Mouse (Mus musculus) left cerebral cortex, adult 18-20 months (tissue): ENCODE results near the gene Cep41. TPM values are rescaled to one million over a fixed set of nuclear protein-coding genes. Genes with fewer than 3 reads are reported as not detected.

ENCODE experiments used
- DNase-seq, 2 experiments: peaks; one replicate each; pipeline ENCODE4 v3.0.0; 2021 to 2022; ENCODE audit warnings: low spot score in 2 of 2, mixed read lengths in 1 of 2
- total RNA-seq, 2 experiments: library from RNA; stranded (reverse); gene quantifications; 2 replicates each; pipeline ENCODE4 v1.2.3; 2021

Gene Cep41
- total RNA-seq, 2 experiments from 2014 or later: 6.4 to 7.0 TPM

DNA sequence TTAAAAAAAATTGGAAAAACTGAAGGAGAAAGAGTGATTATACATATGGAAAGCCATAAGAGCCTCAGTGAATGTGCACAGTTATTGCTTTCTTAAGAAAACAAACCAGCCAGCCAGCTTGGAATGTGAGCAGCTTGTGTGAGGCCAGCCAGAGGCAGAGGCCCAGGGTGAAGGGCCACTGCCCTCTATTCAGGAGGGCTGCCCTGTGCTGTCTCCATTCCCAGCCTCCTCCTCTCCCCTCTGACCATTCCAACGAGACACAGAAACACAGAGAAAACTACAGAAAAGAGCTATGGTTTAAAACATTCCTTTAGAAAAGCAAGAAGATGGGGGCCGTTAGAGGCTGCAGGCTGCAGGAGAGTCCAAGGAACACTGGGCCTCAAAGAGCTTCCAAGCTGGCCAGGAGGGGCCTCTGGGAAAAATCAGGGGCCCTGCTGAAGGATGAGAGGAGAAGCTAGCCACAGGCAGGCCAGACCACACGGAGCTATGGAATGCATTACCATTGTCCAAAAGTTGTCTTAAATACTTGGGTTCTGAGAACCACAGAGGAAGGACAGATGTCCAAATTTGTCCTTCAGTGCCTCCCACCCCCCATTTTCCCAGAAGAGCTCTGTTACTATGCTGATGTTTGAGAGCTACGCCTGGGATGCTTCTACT lies 57.2 kb downstream of the Cep41 start:
- no peak for DNase-seq

DNA sequence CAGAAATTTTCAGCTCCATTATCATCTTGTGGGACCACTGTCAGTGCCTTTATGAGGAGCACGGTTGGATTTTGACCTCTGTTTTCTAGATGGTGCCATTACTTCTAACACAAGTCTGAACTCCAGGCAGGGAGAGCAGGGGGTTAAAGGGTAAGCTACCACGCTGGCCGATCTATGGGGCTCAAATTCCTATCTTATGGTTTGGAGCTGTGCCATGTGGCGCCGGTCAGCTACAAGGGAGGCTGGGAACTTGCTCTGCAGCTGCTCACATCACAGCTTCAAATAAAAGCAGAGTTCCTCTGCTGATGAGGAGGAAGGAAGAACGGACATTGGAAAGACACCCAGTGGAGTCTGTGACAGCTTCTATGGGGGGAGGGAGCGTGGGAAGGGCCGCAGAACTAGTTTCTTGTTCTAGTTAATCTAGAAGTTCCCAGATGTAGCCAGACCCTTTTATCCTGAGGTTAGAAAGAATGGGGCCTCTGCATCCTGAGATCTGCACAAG lies 58.1 kb downstream of the Cep41 start:
- no peak for DNase-seq

DNA sequence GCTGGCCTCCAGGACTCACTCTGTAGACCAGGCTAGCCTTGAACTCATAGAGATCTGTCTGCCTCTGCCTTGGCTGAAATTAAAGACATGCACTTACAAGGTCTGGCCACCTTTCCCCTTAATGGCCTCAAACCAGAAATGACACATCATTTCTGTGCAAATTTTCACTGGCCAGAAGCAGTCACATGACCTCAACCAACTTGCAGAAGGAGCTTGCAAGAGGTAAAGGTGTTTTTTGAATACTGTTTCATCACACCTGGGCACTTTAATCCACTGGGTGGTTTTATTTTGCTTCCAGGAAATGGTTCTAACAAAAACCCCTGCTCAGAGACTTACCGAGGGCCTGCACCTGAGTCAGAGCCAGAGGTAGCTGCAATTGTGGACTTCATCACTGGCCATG lies 63.6 kb downstream of the Cep41 start:
- DNase-seq: no peak

DNA sequence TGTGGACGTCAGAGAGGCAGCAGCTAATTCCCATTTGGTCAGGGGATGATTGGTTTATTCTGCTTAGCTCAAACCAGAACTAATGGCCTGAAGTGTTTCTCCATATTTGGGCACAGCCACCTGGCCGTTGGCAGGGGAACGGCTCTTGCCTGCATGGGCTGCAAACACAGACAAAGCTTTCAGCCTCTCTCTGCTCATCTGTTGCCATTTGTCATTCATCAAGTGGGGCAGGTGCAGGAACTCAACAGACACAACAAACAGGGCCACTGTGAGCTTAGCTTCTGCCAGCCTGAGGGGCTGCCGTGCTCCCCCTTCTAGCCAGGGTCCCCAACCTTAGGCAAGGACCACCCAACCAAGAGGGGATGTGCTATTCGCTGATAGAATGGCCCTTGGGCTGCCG lies 65.4 kb downstream of the Cep41 start:
- peak in 1 of 2 experiments; percentile 11 for DNase-seq

DNA sequence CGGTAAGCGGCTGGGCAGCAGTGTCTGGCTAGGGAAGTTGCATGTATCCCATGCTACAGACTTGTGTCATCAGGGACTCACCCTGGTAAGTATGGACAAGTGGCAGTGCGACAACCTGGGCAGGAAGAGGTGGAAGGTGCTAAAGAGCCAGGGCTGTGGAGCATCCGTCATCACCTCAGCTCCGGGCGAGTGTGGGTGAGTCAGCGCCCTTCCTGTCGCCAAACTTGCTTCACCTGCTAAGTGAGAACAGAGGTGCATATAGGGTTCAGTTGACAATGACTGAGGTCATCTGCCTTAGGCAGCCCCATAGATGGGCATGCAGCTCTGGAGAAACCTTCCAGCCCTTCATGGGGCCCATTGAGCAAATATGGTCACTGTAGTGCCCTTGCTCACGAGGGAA lies 68.8 kb downstream of the Cep41 start:
- no peak for DNase-seq

DNA sequence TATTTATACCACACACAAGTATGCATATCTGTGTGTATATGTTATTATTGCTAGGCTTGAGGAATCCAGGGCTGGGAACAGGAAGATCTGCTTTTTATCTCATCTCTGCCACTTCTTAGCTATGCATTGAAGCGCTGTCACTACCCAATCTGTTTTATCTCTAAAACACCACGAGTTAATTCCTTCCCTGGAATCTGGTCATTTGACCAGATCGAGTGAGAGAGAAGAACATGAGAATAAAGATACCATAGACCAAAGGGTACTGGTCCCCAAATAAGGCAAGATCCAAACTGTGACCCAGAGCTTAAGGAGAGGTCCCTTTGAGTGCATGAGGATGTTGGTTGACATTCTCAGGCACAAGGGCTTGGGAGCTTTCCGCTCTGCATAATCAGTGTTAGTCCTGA lies 71.6 kb downstream of the Cep41 start:
- DNase-seq: no peak

DNA sequence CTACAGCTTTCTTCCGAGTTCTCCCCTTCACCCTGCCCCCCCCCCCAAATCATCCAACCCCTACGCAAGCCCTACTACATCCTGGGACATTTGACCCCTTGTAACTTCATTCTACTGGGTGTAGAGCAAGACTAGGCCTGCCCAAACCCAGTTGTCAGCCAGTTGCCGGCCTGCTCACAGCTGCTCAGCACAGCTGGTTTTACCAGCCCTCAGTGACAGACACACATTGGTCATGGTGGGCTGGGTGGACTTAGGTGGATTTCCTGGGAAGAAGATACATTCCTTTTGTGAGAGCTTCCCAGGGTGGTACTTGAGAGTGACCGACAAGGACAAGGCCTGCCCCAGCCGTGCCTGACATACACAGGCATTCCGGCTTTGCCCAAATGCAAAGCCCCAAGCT lies 72.6 kb downstream of the Cep41 start:
- DNase-seq: no peak

DNA sequence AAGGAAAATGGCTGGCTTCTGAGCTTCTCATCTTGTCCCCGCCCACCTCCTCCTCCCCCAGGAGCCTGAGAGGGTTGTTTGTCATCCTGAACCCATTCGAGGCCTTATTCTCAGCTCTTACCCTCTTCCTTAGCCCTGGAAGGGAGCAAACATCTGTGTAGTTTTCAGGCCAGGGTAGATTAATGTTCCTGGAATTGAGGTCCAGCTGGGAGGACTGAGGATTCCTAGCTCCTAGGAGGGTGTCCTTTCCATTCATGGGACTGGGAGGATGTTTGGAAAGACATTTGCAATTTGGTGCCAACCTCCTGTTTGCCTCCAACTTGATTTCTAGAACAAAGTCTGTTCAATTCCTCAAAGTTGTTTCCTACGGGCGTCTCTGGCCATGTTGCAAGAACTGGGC lies 73.0 kb downstream of the Cep41 start:
- no peak for DNase-seq

DNA sequence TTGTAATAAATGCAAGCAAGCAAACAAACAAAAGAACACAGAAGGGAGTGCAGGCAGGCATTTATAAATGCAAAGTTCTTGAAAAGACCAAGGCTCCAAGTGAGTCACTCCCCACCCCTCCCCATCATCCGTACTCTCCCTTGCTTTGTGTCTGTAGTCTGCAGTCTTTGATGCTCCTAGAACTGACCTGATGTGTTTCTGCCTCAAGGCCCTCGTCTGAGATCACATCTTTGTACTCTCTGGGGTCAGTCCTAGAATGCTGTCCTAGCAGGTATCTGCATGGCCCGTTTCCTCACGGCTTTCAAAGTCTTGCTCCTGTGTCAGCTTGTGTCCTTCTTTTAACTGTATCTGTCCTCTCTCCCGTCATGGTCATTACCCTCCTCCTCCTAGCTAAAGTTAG lies 73.9 kb downstream of the Cep41 start:
- no peak for DNase-seq

DNA sequence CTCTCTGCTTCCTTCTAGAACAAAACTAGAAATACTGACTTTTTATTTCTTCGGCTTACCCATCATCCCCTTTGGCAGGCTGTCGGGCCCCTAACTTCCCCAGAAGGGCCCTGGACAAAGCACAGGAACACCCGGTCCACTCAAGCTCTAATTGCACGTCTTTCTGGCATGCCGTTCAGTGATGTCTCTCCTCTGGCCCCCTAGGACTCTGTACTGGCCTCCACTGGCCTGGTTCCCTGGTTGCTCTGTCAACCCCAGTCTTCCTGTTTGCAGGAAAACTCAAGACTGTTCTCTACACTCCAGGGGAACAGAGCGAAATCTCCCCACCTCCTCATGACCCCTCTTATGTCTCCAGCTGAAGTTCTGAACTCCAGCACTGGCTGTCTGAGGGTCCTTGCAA lies 74.8 kb downstream of the Cep41 start:
- DNase-seq: no peak

DNA sequence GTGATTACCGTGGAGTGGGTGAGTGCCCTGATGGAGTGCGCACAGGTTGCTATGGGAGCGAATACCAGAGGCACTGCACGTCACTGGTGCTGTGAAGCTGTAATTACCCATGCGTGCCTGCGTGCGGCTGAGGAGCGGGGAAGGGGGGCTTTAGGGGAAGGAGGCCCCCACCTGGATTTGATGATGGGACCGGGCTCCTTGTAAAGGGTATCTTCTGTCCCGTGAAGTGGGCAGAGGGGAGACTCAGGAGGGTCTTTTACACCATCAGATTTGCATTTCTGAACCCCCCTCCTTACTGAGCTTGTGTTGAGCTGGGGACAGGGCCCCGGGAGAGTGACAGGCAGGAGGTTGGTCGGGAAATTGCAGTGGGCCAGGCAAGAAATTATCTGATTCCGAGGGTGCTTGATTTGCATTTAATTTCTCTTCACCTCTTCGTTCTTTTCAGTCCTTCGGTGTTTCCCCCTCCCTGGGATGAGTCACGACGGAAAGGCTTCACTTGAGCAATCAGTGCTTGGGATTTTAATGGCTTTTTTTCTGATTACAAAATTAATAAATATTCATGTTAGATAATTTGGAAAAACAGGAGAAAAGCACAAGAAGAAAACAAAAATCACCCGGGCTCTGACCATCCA lies 75.5 kb downstream of the Cep41 start:
- DNase-seq: peak; percentile 40 to 42

DNA sequence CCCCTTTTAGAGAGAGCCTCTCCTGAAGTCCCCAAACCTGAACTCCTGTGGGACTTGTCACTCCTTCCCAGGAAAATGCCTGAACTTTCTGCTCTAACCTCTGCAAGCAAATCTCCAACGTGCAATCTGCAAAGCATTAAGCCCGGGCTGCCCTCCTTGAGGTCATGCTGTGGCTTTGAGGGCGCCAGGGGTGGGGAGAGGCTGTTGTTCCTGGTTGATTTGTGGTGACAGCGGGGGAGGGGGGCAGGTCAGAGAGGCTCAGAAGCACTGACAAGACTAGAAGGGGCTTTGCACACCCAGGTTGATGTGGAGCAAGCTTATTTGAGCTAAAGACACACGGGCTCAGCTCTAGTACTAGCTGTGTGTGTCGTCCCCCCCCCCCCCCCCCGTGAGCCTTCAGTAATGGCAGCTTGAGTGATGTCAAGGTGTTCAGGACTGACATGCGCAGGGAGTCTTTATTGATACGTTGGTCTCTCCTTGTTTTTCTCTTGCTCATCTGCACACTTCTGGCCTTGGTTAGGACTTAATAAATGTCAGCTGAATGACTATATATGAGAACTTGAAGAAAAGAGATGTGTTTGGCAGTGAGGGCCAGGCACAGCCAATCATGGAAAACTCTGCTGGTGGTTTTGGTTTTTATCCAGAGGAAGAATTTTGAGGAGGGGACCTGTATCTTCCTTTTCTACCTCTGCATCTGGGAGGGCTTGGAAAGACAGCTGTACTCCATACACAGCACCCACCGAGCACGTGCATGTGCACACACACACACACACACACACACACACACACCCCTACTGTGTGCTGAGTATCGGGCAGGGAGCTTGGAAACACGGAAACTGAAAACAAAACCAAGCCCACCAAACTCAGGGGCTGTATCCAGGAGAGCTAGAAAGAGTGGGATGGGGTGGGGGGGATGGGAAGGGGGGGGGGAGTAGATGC lies 76.3 kb downstream of the Cep41 start:
- DNase-seq: no peak

DNA sequence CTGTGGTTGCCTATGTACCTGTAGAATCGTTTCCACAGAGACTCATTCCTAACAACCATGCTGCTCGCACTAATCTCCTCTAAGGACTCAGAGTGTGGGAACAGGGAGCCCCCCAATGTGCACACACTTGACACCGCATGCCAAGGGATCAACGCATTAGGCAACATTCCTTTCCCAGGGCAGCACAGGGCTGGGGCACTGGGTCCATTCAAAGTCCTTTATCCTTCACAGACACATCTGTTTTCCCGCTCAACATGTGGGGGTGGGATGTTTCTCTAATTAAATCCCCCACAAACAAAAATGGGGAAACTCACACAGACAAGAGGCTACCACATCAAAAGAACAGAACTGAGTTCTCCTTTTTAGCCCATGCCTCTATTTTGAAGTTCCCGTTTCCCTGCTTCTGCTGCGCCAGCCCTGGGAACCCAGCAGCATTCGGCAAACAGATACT lies 77.0 kb downstream of the Cep41 start:
- DNase-seq: no peak

DNA sequence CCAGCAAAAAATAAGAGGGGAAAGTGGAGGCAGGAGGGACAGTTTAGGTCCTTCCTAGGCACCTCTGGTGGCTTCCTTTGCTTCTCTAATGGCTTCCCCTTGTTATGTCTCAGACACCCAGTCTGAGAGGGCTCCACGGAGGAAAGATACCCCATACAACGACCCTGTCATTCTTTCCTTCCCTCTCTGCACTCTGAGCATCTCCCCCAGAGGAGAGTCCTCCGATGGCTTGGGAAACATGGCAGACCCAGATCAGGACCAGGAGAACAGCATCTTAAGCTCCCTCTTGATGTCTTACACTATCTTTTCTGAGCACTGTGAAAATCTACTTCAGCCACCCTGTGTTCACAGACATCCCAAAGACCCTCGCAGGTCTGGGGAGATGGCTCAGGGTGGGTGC lies 77.8 kb downstream of the Cep41 start:
- DNase-seq: no peak

DNA sequence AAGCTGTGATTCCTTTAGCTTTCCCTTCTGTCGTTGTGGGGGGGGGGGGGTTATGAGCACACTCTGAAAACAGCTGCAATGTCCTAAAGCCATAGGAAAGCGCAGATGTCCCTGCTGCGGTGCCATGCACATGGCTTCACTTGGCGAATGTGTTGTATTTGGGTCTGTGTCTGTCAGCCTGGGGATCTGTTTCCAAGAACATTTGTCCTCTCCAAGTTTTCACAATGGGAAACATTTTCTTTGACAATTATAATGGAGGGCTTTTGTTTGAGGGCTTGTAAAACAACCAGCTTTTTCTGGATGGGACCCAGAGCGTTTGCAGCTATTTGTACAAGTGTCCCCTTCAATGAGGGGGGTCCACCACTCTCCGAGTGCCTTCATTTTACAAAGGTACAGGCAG lies 79.3 kb downstream of the Cep41 start:
- DNase-seq: no peak

DNA sequence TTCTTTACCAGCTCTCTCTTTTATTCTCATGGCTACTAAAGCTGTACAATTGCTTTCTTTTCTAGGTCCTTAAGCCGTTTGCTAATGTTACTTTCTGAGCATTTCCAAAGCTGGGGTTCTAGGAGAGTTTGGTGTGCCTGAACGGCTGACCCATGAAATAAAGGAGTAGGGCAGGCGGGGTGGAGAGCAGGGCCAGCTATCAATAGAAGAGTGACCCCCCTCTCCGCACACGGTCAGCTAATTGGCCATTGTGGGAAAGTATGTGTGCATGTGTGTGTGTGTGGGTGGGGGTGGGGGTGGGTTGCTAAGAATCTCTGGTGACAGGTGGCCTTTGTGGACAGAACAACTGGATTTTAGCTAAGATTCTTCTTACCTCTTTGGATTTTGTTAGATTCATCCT lies 82.3 kb downstream of the Cep41 start:
- DNase-seq: no peak

DNA sequence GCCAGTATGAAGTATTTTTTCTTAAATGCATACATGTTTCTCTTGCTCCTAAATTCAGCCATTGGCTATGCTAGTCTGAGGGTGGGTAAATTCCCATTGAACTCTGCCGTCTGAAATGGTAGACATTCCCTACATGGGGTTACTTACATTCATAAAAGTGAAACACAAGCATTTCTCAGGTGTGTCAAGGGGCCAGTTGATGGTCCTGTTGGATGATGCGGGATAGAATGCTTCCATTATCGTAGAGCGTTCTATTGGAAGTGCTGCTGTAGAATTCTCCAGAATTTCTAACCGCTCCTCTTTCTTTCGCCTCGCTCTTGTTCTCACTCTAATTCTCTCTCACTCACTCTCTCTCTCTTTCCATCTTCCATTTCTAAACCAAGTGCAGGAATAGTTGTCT lies 82.8 kb downstream of the Cep41 start, which contains the start of gene Cpa5:
Gene Cpa5 (plus strand): TSS at position 301 of the 400 bp plus-strand sequence.
- no peak for DNase-seq

DNA sequence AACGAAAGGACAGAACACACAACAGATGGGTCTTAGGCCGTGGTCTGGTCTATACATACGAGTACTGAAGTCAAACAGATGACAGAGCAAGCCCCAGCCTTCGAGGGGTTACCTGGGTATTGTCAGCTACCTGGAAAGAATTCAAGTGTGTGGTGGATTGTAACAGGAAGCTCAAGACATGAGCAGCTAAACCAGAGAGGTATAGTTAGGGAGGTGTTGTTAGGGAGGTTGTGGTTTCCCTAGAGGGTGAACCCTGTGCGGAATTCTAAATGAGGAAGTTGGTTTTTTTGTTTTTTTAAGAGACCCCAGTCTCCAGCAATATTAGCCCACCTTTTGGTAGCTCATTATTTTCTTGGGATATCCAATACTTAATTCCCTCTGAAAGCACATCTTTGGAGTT lies 87.9 kb downstream of the Cep41 start:
- no peak for DNase-seq

DNA sequence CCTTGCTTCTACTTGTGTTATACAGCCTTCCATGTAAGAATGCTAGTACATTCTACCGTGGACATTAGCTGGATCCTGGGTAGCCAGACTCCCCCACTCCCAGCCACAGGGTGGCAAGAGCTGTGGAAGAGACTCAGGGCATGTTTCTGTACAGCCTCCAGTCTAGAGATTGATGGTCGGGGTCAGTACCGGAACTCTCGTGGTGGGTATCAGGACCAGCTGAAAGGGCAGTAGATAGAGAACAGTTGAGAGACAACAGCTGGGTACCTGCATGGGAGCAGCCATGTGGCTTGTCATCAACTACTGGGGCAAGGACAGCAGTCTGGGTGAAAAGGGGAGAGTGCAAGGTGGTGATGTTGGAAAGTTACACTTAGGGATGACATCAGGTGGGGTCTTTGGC lies 88.4 kb downstream of the Cep41 start:
- DNase-seq: no peak

DNA sequence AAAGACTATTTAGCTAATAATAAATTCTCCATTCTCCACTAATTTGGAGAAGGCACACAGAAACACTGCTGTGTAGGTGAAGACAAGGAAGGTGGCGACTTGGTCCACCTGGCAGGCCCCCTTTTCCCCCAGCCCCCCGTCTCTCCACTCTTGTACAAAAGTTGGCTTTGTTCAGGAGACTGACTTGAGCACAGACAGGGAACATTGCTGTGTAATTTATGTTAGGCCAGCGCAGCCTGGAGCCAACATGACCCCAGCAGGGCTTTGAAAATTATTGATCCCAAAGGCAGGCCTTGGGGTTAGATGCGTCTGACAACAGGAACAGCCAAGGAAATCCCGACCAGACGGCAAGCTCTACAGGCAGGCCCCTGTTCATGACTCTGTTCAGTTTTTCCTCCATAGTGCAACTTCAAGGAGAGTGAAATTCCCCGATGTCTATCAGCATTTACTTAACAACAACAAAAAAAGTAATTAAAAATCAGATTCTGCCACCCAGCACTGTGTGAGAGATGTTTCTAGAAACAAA lies 89.1 kb downstream of the Cep41 start:
- DNase-seq: no peak
